Mouse (Mus musculus) midbrain, embryonic 15.5 days (tissue): Measurements from ENCODE around the gene Prelp. TPM values are rescaled to one million over a fixed set of nuclear protein-coding genes. Genes with fewer than 3 reads are reported as not detected.
A peak's percentile ranks its signal among the peaks of the same experiment; 100 is the strongest.

Experiments used
- ATAC-seq: fragments of 200-750 bp; cut with Nextera tagmentation; replicated peaks from 2 replicates; pipeline ENCODE4 v1.8.0; 2017; ENCODE audit warnings: moderate TSS enrichment
- H3K27ac ChIP-seq: fragments of 300-500 bp; sonication (generic); 2 replicates; pipeline ENCODE4 v1.5.1; 2015; ENCODE audit warnings: mild to moderate bottlenecking, inconsistent platforms
- H3K27me3 ChIP-seq: fragments of 300-500 bp; sonication (generic); replicated peaks from 2 replicates; pipeline ENCODE4 v1.6.1; 2015; ENCODE audit warnings: inconsistent platforms
- H3K36me3 ChIP-seq: fragments of 300-500 bp; sonication (generic); replicated peaks from 2 replicates; pipeline ENCODE4 v1.6.1; 2015; ENCODE audit warnings: inconsistent platforms
- H3K4me1 ChIP-seq: fragments of 300-500 bp; sonication (generic); 2 replicates; pipeline ENCODE4 v1.6.1; 2015; ENCODE audit warnings: inconsistent platforms
- H3K4me2 ChIP-seq: fragments of 300-500 bp; sonication (generic); 2 replicates; pipeline ENCODE4 v1.6.1; 2015; ENCODE audit warnings: inconsistent platforms, mild to moderate bottlenecking, moderate library complexity
- H3K4me3 ChIP-seq: fragments of 300-500 bp; sonication (generic); 2 replicates; pipeline ENCODE4 v1.5.1; 2015; ENCODE audit warnings: mild to moderate bottlenecking, inconsistent platforms
- H3K9ac ChIP-seq: fragments of 300-500 bp; sonication (generic); 2 replicates; pipeline ENCODE4 v1.6.1; 2015; ENCODE audit warnings: mild to moderate bottlenecking, inconsistent platforms
- H3K9me3 ChIP-seq: fragments of 300-500 bp; sonication (generic); 2 replicates; pipeline ENCODE4 v1.6.1; 2016; ENCODE audit warnings: inconsistent platforms
- WGBS: fragments of 180-500 bp; shearing (Covaris S2); methylation state at CpG from one replicate; pipeline ENCODE4 v1.1.7; 2015; ENCODE audit warnings: mixed read lengths; 5-methylcytosine and 5-hydroxymethylcytosine counted together
- polyA plus RNA-seq: library from polyadenylated mRNA; unstranded; fragments of >200 nt; fragmentation: Nextera tagmentation; extraction: Ambion mirVana; gene quantifications from 2 replicates; pipeline ENCODE4 v1.2.1, GENCODE M21; 2015

The Prelp gene
- polyA plus RNA-seq, 1 experiment from 2014 or later = 8.4 TPM

- peaks cover 24% of the 10 kb centered on the region for H3K4me1 ChIP-seq
- H3K4me3 ChIP-seq = no peak overlapping the region
- H3K36me3 ChIP-seq = no peaks in the 10 kb centered on the region
- ATAC-seq = no peak
- H3K27me3 ChIP-seq = no peaks in the 10 kb centered on the region
- H3K9me3 ChIP-seq = no peaks in the 10 kb centered on the region
- H3K27ac ChIP-seq = no peak overlapping the region
- WGBS = 69% methylated on average over 4 of the region's 4 CpGs
- H3K4me2 ChIP-seq = no peak overlapping the region
- H3K9ac ChIP-seq = no peak overlapping the region
Observed at GRCm38 (mm10) chr1:133911008-133911407, 10.2 kb downstream of the Prelp start.

DNA sequence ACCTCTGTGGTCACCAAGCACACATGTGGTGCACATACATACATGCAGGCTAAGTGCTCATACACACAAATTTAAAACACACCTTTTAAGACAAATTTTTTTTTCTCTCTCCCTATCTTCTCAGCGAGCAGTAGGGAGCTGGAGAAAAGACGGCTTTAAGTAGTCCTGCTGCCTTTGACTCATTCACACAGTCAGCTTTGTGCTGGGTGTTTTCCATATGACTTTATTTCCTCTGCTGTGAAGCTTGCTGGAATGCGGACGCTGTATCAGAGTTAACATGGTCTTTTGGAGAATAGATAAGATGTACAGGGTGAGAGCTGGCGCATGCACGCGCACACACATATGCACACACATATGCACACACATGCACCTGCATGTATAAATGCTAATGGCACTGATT, 11.1 kb downstream of the Prelp start:
- 87% methylated on average over 7 of the region's 7 CpGs for WGBS
- H3K9ac ChIP-seq = no peak overlapping the region
- peaks cover 24% of the 10 kb centered on the region for H3K4me1 ChIP-seq
- H3K4me2 ChIP-seq = no peak overlapping the region
- ATAC-seq = no peak
- H3K9me3 ChIP-seq = no peaks in the 10 kb centered on the region
- no peaks in the 10 kb centered on the region for H3K27me3 ChIP-seq
- no peaks in the 10 kb centered on the region for H3K36me3 ChIP-seq
- H3K27ac ChIP-seq = no peak overlapping the region
- H3K4me3 ChIP-seq = no peak overlapping the region

- Histone ChIP-seq H3K27me3 (no peaks in the 10 kb centered on the region), H3K9ac (peak overlapping the region; percentile 36), H3K4me3 (peak overlapping the region; percentile 43), H3K36me3 (no peaks in the 10 kb centered on the region), H3K4me2 (peak overlapping the region; percentile 80), H3K9me3 (no peaks in the 10 kb centered on the region), H3K4me1 (peaks cover 24% of the 10 kb centered on the region), H3K27ac (peak overlapping the region; percentile 71)
- 11% methylated on average over 27 of the region's 27 CpGs for WGBS
- ATAC-seq = peak; percentile 48
Observed at GRCm38 (mm10) chr1:133908659-133909575, 12.3 kb downstream of the Prelp start.

GRCm38 (mm10) chr1:133907949-133908658, 13.1 kb downstream of the Prelp start, which contains the start of gene Optc:
Gene Optc, minus strand, starts transcription at chr1:133907999.
- no peaks in the 10 kb centered on the region for H3K9me3 ChIP-seq
- H3K4me2 ChIP-seq = peak within 1 kb of the TSS; percentile 80
- peak within 1 kb of the TSS; percentile 36 for H3K9ac ChIP-seq
- WGBS = 1% methylated on average over 25 of the region's 30 CpGs
- peak within 1 kb of the TSS; percentile 71 for H3K27ac ChIP-seq
- H3K36me3 ChIP-seq = no peaks in the 10 kb centered on the region
- H3K4me1 ChIP-seq = peaks cover 24% of the 10 kb centered on the region
- ATAC-seq = peak; percentile 87
- peak within 1 kb of the TSS; percentile 43 for H3K4me3 ChIP-seq
- H3K27me3 ChIP-seq = no peaks in the 10 kb centered on the region

- Histone ChIP-seq H3K4me1 (peaks cover 24% of the 10 kb centered on the region), H3K27ac (no peak overlapping the region), H3K27me3 (no peaks in the 10 kb centered on the region), H3K4me3 (no peak overlapping the region), H3K9ac (no peak overlapping the region), H3K9me3 (no peaks in the 10 kb centered on the region), H3K4me2 (peak overlapping the region; percentile 6; the same call in 1 of the 2 replicates), H3K36me3 (no peaks in the 10 kb centered on the region)
- no peak for ATAC-seq
- WGBS = 44% methylated on average over 12 of the region's 12 CpGs
Observed at GRCm38 (mm10) chr1:133906420-133906819, 14.8 kb downstream of the Prelp start.

GRCm38 (mm10) chr1:133900825-133901224, 20.4 kb downstream of the Prelp start:
- Histone ChIP-seq H3K4me2 (no peak overlapping the region), H3K9me3 (no peaks in the 10 kb centered on the region), H3K36me3 (no peaks in the 10 kb centered on the region), H3K4me3 (no peak overlapping the region), H3K4me1 (no peaks in the 10 kb centered on the region), H3K9ac (no peak overlapping the region), H3K27ac (no peak overlapping the region), H3K27me3 (0 out of 2 replicates have a peak, but pooled peaks cover 3% of the 10 kb centered on the region)
- 74% methylated on average over 9 of the region's 9 CpGs for WGBS
- ATAC-seq = no peak

GRCm38 (mm10) chr1:133899043-133899542, 22.1 kb downstream of the Prelp start:
- ATAC-seq = no peak
- 77% methylated on average over 9 of the region's 9 CpGs for WGBS
- H3K9ac ChIP-seq = no peak overlapping the region

DNA sequence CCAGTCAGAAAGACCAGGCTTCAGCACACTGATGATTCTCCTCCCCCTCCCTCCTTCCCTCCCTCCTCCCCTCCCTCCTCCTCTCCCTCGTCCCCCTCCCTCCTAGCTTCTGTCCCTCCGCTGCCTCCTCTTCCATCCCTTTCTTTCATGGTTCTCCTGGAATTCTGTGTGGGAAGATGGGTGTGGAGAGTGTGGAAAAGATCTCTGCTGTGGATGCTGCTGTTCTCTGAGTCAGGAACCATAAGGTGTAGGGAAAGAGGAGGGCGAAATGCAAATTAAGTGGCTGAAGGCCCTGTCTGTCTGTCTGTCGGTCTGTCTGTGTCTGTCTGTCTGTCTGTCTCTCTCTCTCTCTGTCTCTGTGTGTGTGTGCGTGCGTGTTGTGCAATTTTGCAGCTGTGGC, 23.9 kb downstream of the Prelp start:
- Histone ChIP-seq H3K9me3 (no peaks in the 10 kb centered on the region), H3K27ac (no peak overlapping the region), H3K9ac (no peak overlapping the region), H3K36me3 (no peaks in the 10 kb centered on the region), H3K4me3 (no peak overlapping the region), H3K27me3 (0 out of 2 replicates have a peak, but pooled peaks cover 3% of the 10 kb centered on the region), H3K4me1 (no peaks in the 10 kb centered on the region), H3K4me2 (no peak overlapping the region)
- WGBS = 66% methylated on average over 6 of the region's 6 CpGs
- ATAC-seq = no peak

More at GRCm38 (mm10) chr1:133899043-133899542, 22.1 kb downstream of the Prelp start:
- H3K4me2 ChIP-seq = no peak overlapping the region
- H3K36me3 ChIP-seq = no peaks in the 10 kb centered on the region
- no peaks in the 10 kb centered on the region for H3K4me1 ChIP-seq
- H3K4me3 ChIP-seq = no peak overlapping the region
- no peak overlapping the region for H3K27ac ChIP-seq
- 0 out of 2 replicates have a peak, but pooled peaks cover 3% of the 10 kb centered on the region for H3K27me3 ChIP-seq
- no peaks in the 10 kb centered on the region for H3K9me3 ChIP-seq

DNA sequence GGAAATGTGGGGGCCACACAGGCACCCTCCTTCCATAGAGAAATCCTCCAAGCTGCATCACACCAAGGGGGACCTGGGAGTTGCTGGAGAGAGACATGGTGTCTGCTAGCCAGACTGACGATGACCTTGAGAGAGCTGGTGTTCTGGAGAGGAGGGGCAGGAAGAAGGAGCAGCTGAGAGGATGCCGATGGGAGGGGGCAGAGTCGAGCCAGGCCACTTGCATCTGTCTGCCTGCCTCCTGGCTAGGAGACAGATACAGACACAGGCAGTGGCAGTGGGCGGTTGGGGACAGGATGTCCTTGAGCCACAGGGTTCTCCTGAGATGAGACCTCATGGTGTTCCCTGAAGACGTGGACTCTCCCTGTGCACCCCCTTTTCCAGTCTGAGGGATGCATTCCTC, 29.7 kb downstream of the Prelp start:
- Histone ChIP-seq H3K9me3 (no peaks in the 10 kb centered on the region), H3K27ac (no peak overlapping the region), H3K4me2 (no peak overlapping the region), H3K4me1 (peaks cover 36% of the 10 kb centered on the region), H3K36me3 (no peaks in the 10 kb centered on the region), H3K9ac (no peak overlapping the region), H3K27me3 (no peaks in the 10 kb centered on the region), H3K4me3 (no peak overlapping the region)
- ATAC-seq = no peak
- WGBS = 33% methylated on average over 5 of the region's 5 CpGs

GRCm38 (mm10) chr1:133889949-133890598, 31.1 kb downstream of the Prelp start:
- Histone ChIP-seq H3K9ac (no peak overlapping the region), H3K9me3 (no peaks in the 10 kb centered on the region), H3K27me3 (no peaks in the 10 kb centered on the region), H3K4me3 (no peak overlapping the region), H3K27ac (no peak overlapping the region), H3K36me3 (no peaks in the 10 kb centered on the region), H3K4me1 (peaks cover 42% of the 10 kb centered on the region), H3K4me2 (peak overlapping the region; percentile 28)
- no peak for ATAC-seq
- WGBS = 14% methylated on average over 20 of the region's 20 CpGs

- Histone ChIP-seq H3K4me3 (no peak overlapping the region), H3K4me1 (peaks cover 42% of the 10 kb centered on the region), H3K4me2 (no peak overlapping the region), H3K36me3 (no peaks in the 10 kb centered on the region), H3K27me3 (no peaks in the 10 kb centered on the region), H3K9ac (no peak overlapping the region), H3K9me3 (no peaks in the 10 kb centered on the region), H3K27ac (no peak overlapping the region)
- WGBS = 71% methylated on average over 5 of the region's 5 CpGs
- ATAC-seq = no peak
Observed at GRCm38 (mm10) chr1:133887538-133888250, 33.5 kb downstream of the Prelp start.
